Mouse (Mus musculus): ENCODE results near the gene Taf13. TPM values are rescaled to one million over a fixed set of nuclear protein-coding genes. Genes with fewer than 3 reads are reported as not detected.

The Taf13 gene
- polyA plus RNA-seq (2015; fragmentation: Nextera tagmentation; extraction: Ambion mirVana): 47.1 and 47.7 TPM in 2 replicates

DNA sequence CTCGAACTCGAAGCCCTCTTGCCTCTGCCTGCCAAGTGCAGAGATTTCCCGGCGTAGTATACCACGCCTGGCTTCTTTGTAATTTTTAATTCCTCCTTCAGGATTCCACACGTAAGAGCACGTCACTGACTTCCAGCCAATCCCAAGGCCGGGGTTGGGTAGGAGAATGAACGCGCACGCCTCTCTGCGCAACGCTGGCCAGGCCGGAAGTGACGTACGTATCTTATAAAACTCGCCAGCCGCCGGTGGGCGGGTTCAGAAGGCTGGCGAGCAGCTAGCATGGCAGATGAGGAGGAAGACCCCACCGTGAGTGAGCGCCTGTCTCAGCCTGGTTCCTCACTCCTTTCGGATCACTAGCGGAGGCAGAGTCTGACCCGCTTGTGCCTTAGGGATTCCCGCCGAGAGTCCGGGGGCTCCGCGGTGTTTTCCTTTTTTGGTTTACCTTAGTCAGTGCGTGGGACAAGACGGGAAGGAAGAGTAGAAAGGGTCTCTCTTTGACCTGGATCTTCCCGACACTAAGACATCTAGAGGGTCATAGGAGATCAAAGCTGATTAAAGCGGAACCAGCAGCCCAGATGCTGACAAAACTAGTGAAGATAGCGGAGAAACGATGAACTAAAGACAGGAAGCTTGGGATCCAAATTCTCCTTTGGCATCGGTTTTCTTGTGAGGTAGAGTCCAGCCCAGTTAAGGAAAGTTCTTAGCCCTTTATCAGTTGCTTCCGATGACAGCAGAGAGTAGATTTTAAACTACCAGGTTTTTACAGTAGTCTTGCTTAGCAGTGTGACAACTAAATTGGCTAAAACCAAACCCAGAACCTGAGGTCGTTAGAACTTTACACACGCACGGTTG is at the start of gene Taf13:
Gene Taf13, plus strand, starts transcription at position 256 of the 852 bp plus-strand sequence.
- no peaks in the 10 kb centered on the region for H3K36me3 ChIP-seq (ENCODE audit: control insufficient read depth, insufficient read depth, low read length)
- H3K9ac ChIP-seq (ENCODE audit: low read length): peak within 1 kb of the TSS; percentile 76
- H3K9me3 ChIP-seq (replicated peaks; ENCODE audit: control insufficient read depth, low read length): no peaks in the 10 kb centered on the region
- peak; percentile 98 for ATAC-seq (ENCODE audit: insufficient read depth, low FRiP score)
- peaks cover 9% of the 10 kb centered on the region; the same call in 1 of the 2 replicates for H3K4me1 ChIP-seq (ENCODE audit: control insufficient read depth, insufficient read depth, low read length)
- peak within 1 kb of the TSS; percentile 57 for H3K4me3 ChIP-seq (replicated peaks; ENCODE audit: low read length)
- H3K4me2 ChIP-seq (ENCODE audit: low read depth, low read length): peak within 1 kb of the TSS; percentile 60
- peak within 1 kb of the TSS; percentile 16 for H3K27ac ChIP-seq (ENCODE audit: low read length)
- WGBS: under 1% methylated on average over 42 of the region's 42 CpGs
- H3K27me3 ChIP-seq (ENCODE audit: control insufficient read depth, insufficient read depth, low read length): no peaks in the 10 kb centered on the region

DNA sequence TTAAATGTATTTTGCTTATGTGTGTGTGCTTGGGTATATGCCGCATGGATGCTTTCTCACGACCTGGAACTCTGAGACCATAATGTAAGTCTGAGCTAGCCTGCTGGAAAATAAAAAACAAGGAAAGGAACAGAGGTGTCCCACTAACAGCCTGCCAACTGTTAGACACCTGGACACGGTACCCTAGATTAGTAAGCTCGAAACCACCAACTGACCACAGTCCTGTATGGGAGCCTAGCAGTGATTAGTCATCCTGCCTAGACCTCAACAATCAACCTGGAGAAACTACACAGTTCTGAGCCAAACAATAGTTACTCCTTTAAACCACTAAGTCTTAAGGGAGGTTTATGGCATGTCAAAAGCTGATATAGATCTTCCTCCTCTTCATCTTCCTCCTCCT is 48.1 kb upstream of the Taf13 start:
- no peak overlapping the region for H3K4me3 ChIP-seq (replicated peaks; ENCODE audit: low read length)
- H3K9me3 ChIP-seq (replicated peaks; ENCODE audit: control insufficient read depth, low read length): no peaks in the 10 kb centered on the region
- H3K4me2 ChIP-seq (ENCODE audit: low read depth, low read length): no peak overlapping the region
- H3K36me3 ChIP-seq (ENCODE audit: control insufficient read depth, insufficient read depth, low read length): no peaks in the 10 kb centered on the region
- H3K27ac ChIP-seq (ENCODE audit: low read length): no peak overlapping the region
- 83% methylated on average over 4 of the region's 4 CpGs for WGBS
- ATAC-seq (ENCODE audit: insufficient read depth, low FRiP score): no peak
- no peak overlapping the region for H3K9ac ChIP-seq (ENCODE audit: low read length)
- no peaks in the 10 kb centered on the region for H3K4me1 ChIP-seq (ENCODE audit: control insufficient read depth, insufficient read depth, low read length)
- no peaks in the 10 kb centered on the region for H3K27me3 ChIP-seq (ENCODE audit: control insufficient read depth, insufficient read depth, low read length)

DNA sequence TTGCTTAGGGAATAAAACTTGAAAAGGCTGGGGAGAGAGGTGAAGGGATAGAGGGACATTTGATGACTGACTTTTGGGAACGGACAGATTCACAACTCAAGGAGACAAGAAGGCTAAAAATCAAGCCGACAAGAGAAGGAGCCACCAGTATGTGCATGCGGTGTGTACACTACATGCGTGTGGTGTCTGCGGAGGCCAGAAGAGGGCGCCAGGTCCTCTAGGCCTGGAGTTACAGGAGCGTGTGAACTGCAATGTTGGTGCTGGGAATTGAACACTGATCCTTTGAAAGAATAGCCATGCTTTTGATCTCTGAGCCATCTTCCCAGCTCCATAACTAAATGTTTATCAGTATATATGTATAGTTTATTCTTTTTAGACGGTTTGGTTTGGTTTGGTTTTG is 43.0 kb upstream of the Taf13 start:
- no peak overlapping the region for H3K4me3 ChIP-seq (replicated peaks; ENCODE audit: low read length)
- no peaks in the 10 kb centered on the region for H3K4me1 ChIP-seq (ENCODE audit: control insufficient read depth, insufficient read depth, low read length)
- H3K9me3 ChIP-seq (replicated peaks; ENCODE audit: control insufficient read depth, low read length): no peaks in the 10 kb centered on the region
- no peak overlapping the region for H3K4me2 ChIP-seq (ENCODE audit: low read depth, low read length)
- H3K27ac ChIP-seq (ENCODE audit: low read length): no peak overlapping the region
- no peaks in the 10 kb centered on the region for H3K36me3 ChIP-seq (ENCODE audit: control insufficient read depth, insufficient read depth, low read length)
- no peak for ATAC-seq (ENCODE audit: insufficient read depth, low FRiP score)
- WGBS: 89% methylated on average over 8 of the region's 8 CpGs
- no peaks in the 10 kb centered on the region for H3K27me3 ChIP-seq (ENCODE audit: control insufficient read depth, insufficient read depth, low read length)
- no peak overlapping the region for H3K9ac ChIP-seq (ENCODE audit: low read length)

DNA sequence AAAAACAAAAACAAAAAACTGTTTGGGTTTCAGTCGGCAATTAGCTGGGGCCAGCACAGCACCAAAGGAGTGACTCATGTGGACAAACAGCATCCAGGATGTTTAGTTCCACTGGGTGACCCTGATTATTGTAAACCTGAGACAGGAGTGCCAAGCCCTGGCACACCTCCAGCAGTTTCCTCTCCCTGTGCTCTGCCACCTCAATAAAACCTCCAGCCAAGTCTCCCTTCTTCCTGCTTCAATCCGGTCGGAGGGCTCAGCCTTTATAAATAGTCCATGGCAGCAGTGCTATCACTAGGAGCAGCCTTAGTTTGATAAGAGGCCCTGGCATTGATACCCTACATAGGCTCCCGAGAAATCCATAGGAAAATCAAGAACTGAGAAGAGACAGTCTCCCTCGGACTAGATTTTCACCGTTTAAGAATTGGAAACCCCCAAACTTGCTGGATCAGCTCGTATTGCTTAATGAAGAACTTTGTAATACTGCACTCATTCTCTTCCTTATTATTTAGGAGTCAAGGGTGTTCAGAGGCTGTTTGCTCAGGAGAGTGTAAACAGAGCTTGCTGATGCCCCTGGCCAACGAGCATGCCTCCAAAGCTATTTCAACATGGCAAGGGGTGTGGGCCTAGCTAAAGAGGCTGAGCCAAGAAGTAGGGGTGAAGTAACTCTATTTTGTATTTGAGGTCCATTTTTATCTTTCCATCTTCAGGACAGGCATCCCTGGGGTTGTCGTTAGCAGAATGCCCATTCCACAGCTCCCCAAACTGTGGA is 38.2 kb upstream of the Taf13 start:
- Histone ChIP-seq H3K36me3 (ENCODE audit: control insufficient read depth, insufficient read depth, low read length) (no peaks in the 10 kb centered on the region), H3K27me3 (ENCODE audit: control insufficient read depth, insufficient read depth, low read length) (peaks cover 11% of the 10 kb centered on the region), H3K9me3 (replicated peaks; ENCODE audit: control insufficient read depth, low read length) (no peaks in the 10 kb centered on the region), H3K4me2 (ENCODE audit: low read depth, low read length) (no peak overlapping the region), H3K4me1 (ENCODE audit: control insufficient read depth, insufficient read depth, low read length) (peaks cover 8% of the 10 kb centered on the region; the same call in 1 of the 2 replicates), H3K27ac (ENCODE audit: low read length) (peak overlapping the region; percentile 86), H3K9ac (ENCODE audit: low read length) (no peak overlapping the region), H3K4me3 (replicated peaks; ENCODE audit: low read length) (no peak overlapping the region)
- 51% methylated on average over 9 of the region's 9 CpGs for WGBS
- peak; percentile 75 for ATAC-seq (ENCODE audit: insufficient read depth, low FRiP score)

- H3K9me3 ChIP-seq (replicated peaks; ENCODE audit: control insufficient read depth, low read length): no peaks in the 10 kb centered on the region
- WGBS: 78% methylated on average over 6 of the region's 6 CpGs
- peaks cover 11% of the 10 kb centered on the region for H3K27me3 ChIP-seq (ENCODE audit: control insufficient read depth, insufficient read depth, low read length)
- H3K4me3 ChIP-seq (replicated peaks; ENCODE audit: low read length): no peak within 1 kb of the TSS
- H3K36me3 ChIP-seq (ENCODE audit: control insufficient read depth, insufficient read depth, low read length): no peaks in the 10 kb centered on the region
- H3K4me2 ChIP-seq (ENCODE audit: low read depth, low read length): no peak within 1 kb of the TSS
- ATAC-seq (ENCODE audit: insufficient read depth, low FRiP score): no peak
- H3K9ac ChIP-seq (ENCODE audit: low read length): no peak within 1 kb of the TSS
- peaks cover 8% of the 10 kb centered on the region; the same call in 1 of the 2 replicates for H3K4me1 ChIP-seq (ENCODE audit: control insufficient read depth, insufficient read depth, low read length)
- peak within 1 kb of the TSS; percentile 86 for H3K27ac ChIP-seq (ENCODE audit: low read length)
Observed at GRCm38 (mm10) chr3:108533951-108534350, 37.5 kb upstream of the Taf13 start, which contains the start of gene 1700013F07Rik. Gene 1700013F07Rik (plus strand): TSS chr3:108534150.

DNA sequence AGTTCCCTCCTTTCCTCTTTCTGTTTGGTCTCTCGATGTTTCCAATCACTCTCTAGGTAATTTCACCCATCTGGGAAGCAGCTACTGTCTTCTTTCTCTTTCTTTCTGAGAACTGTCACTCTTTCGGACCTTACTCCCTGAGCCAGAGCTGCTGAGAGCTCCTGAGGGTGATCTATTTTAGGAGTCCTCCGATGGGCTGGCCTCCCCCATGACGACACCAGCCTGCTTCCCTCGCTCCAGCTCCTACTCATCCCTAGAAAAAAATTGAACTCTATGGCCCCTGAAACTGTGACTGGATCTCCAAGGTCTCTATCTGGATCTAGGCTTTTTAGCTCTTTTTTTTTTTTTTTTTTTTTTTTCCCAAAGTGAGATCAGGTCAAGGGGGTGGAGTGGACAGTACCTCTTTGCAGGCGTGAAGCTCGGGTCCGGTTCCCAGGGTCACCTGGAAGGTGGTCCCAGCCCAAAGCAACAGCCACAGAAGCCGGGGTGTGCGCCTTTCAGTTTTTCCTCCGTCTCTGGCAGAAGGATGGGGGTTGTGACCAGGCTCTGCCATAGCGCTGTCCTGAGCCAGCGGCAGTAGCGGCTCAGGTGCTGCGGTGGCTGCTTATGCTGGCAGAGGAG is 35.5 kb upstream of the Taf13 start:
- no peaks in the 10 kb centered on the region for H3K36me3 ChIP-seq (ENCODE audit: control insufficient read depth, insufficient read depth, low read length)
- 10% methylated on average over 15 of the region's 15 CpGs for WGBS
- peak overlapping the region; percentile 26; the same call in 1 of the 2 replicates for H3K9ac ChIP-seq (ENCODE audit: low read length)
- H3K4me1 ChIP-seq (ENCODE audit: control insufficient read depth, insufficient read depth, low read length): peaks cover 8% of the 10 kb centered on the region; the same call in 1 of the 2 replicates
- H3K9me3 ChIP-seq (replicated peaks; ENCODE audit: control insufficient read depth, low read length): no peaks in the 10 kb centered on the region
- peak overlapping the region; percentile 73 for H3K4me2 ChIP-seq (ENCODE audit: low read depth, low read length)
- no peak overlapping the region for H3K27ac ChIP-seq (ENCODE audit: low read length)
- H3K4me3 ChIP-seq (replicated peaks; ENCODE audit: low read length): peak overlapping the region; percentile 42
- ATAC-seq (ENCODE audit: insufficient read depth, low FRiP score): no peak
- H3K27me3 ChIP-seq (ENCODE audit: control insufficient read depth, insufficient read depth, low read length): peaks cover 11% of the 10 kb centered on the region

GRCm38 (mm10) chr3:108536517-108537260 is 34.8 kb upstream of the Taf13 start, which contains the start of gene 5330417C22Rik:
Gene 5330417C22Rik (minus strand): TSS chr3:108536536.
- peak within 1 kb of the TSS; percentile 42 for H3K4me3 ChIP-seq (replicated peaks; ENCODE audit: low read length)
- H3K4me2 ChIP-seq (ENCODE audit: low read depth, low read length): peak within 1 kb of the TSS; percentile 73
- peak within 1 kb of the TSS; percentile 26; the same call in 1 of the 2 replicates for H3K9ac ChIP-seq (ENCODE audit: low read length)
- H3K36me3 ChIP-seq (ENCODE audit: control insufficient read depth, insufficient read depth, low read length): no peaks in the 10 kb centered on the region
- peak; percentile 65; the same call in 1 of the 2 replicates for ATAC-seq (ENCODE audit: insufficient read depth, low FRiP score)
- WGBS: 1% methylated on average over 35 of the region's 35 CpGs
- H3K9me3 ChIP-seq (replicated peaks; ENCODE audit: control insufficient read depth, low read length): no peaks in the 10 kb centered on the region
- H3K27ac ChIP-seq (ENCODE audit: low read length): no peak within 1 kb of the TSS
- H3K4me1 ChIP-seq (ENCODE audit: control insufficient read depth, insufficient read depth, low read length): peaks cover 8% of the 10 kb centered on the region; the same call in 1 of the 2 replicates
- H3K27me3 ChIP-seq (ENCODE audit: control insufficient read depth, insufficient read depth, low read length): peaks cover 11% of the 10 kb centered on the region

GRCm38 (mm10) chr3:108537303-108537702 is 34.2 kb upstream of the Taf13 start:
- Histone ChIP-seq H3K4me2 (ENCODE audit: low read depth, low read length) (peak overlapping the region; percentile 73), H3K4me3 (replicated peaks; ENCODE audit: low read length) (peak overlapping the region; percentile 9; the same call in 1 of the 2 replicates), H3K27me3 (ENCODE audit: control insufficient read depth, insufficient read depth, low read length) (peaks cover 11% of the 10 kb centered on the region), H3K9ac (ENCODE audit: low read length) (0 out of 2 replicates have a peak overlapping the region, but pooled peaks have one; percentile 4), H3K27ac (ENCODE audit: low read length) (no peak overlapping the region), H3K9me3 (replicated peaks; ENCODE audit: control insufficient read depth, low read length) (no peaks in the 10 kb centered on the region), H3K4me1 (ENCODE audit: control insufficient read depth, insufficient read depth, low read length) (peaks cover 8% of the 10 kb centered on the region; the same call in 1 of the 2 replicates), H3K36me3 (ENCODE audit: control insufficient read depth, insufficient read depth, low read length) (no peaks in the 10 kb centered on the region)
- peak; percentile 56; the same call in 1 of the 2 replicates for ATAC-seq (ENCODE audit: insufficient read depth, low FRiP score)
- WGBS: 6% methylated on average over 17 of the region's 17 CpGs
